11 mouse cellular contexts compared by ENCODE assay signal in the genomic region with DNA sequence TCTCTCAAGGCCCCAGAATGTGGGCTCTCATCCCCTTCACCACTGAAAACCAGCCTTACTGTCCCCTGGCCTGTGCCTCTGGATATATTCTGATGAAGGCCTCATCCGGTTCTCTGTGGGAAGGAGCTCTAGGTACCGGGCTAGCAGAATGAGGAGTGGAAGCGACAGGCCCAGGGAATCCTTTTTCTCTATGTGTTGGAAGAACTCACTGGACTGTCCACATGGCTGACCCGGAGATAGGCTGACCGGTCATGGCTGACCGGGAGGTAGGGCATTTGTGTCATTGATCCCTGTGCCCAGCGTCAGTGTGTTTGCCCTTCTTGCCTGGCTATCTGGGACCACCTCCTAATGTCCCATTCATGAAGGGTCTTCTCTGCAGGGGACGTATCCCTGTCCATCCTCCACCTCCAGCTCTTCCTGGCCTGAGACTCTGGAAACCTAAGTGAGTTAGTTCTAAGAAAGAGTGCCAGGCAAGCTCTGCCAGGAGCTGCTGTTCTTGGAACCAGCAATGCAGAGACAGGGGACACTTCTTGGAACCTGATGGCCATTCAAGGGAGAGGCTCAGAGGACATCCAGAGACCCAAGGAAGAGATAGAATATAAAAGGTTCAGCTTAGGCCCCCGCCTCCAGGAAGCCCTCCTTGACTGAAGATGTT. TPM values are rescaled to one million over a fixed set of nuclear protein-coding genes. Genes with fewer than 3 reads are reported as not detected.
DNase-seq lines count a peak whose midpoint lies in the region; ATAC-seq and TF ChIP-seq lines count a peak whose summit lies in the region.
"Had no signal": no experiment of that assay in that cellular context is flagged by ENCODE, and none has a peak within 500 bp of the region (broad histone marks: within the 10 kb centered on the region; RNA-seq: fewer than 3 reads in every experiment).

No protein-coding gene starts in this region.

- peak overlapping the region; percentile 34; the same call in 1 of the 2 replicates for H3K9ac ChIP-seq in lung, embryonic 16.5 days (ENCODE audit: low read length)
- H3K9ac ChIP-seq in hindbrain, embryonic 14.5 days: no peak overlapping the region
- H3K9ac ChIP-seq: neural tube, embryonic 12.5 days had no signal

- H3K4me1 ChIP-seq in heart, embryonic 10.5 days: peaks cover 55% of the 10 kb centered on the region
- H3K4me1 ChIP-seq in lung, embryonic 16.5 days (replicated peaks; ENCODE audit: control insufficient read depth, insufficient read depth, low read length): peaks cover 33% of the 10 kb centered on the region
- H3K4me1 ChIP-seq in lung, adult 2 months (ENCODE audit: control insufficient read depth, insufficient read depth, low read length): peaks cover 45% of the 10 kb centered on the region
- no peaks in the 10 kb centered on the region for H3K4me1 ChIP-seq in hindbrain, embryonic 14.5 days (replicated peaks; ENCODE audit: control insufficient read depth, insufficient read depth, low read length)
- H3K4me1 ChIP-seq: neural tube, embryonic 12.5 days had no signal

- H3K4me2 ChIP-seq in lung, embryonic 16.5 days (ENCODE audit: low read depth, low read length): no peak overlapping the region
- no peak overlapping the region for H3K4me2 ChIP-seq in hindbrain, embryonic 14.5 days (replicated peaks)
- H3K4me2 ChIP-seq: neural tube, embryonic 12.5 days had no signal

- no peak for DNase-seq in heart, embryonic 10.5 days (ENCODE audit: low spot score)
- no peak for DNase-seq in heart, postnatal 4 days
- no peak for DNase-seq in lung, adult 2 months
- peak; percentile 46 to 50 for DNase-seq in kidney, adult 8-10 months
- peak; percentile 86 for DNase-seq in skeletal muscle tissue, adult 2 months (ENCODE audit: low read depth, low spot score)
- DNase-seq in hindbrain, embryonic 14.5 days (ENCODE audit: low spot score): no peak
- DNase-seq in embryo, embryonic 9.5 days (ENCODE audit: extremely low spot score): no peak
- DNase-seq: cerebellum, adult 2 months; thymus, postnatal 25 days had no signal

- 88% methylated on average over 9 of the region's 9 CpGs for WGBS in heart, embryonic 10.5 days
- 80% methylated on average over 9 of the region's 9 CpGs for WGBS in lung, embryonic 16.5 days
- WGBS in lung, adult 2 months: 82% methylated on average over 9 of the region's 9 CpGs
- WGBS in hindbrain, embryonic 14.5 days: 94% methylated on average over 9 of the region's 9 CpGs

- H3K27me3 ChIP-seq in heart, embryonic 10.5 days (ENCODE audit: insufficient read depth, poor library complexity, severe bottlenecking): no peaks in the 10 kb centered on the region
- no peaks in the 10 kb centered on the region for H3K27me3 ChIP-seq in lung, embryonic 16.5 days (ENCODE audit: control insufficient read depth, insufficient read depth, low read depth, low read length)
- no peaks in the 10 kb centered on the region for H3K27me3 ChIP-seq in hindbrain, embryonic 14.5 days (ENCODE audit: control insufficient read depth, insufficient read depth, low read length)
- H3K27me3 ChIP-seq: neural tube, embryonic 12.5 days had no signal

- H3K4me3 ChIP-seq in heart, embryonic 10.5 days: no peak overlapping the region
- H3K4me3 ChIP-seq in lung, embryonic 16.5 days (ENCODE audit: low read length): no peak overlapping the region
- H3K4me3 ChIP-seq in lung, adult 2 months (replicated peaks; ENCODE audit: extremely low read depth, low read depth, low read length): no peak overlapping the region
- no peak overlapping the region for H3K4me3 ChIP-seq in hindbrain, embryonic 14.5 days (replicated peaks; ENCODE audit: low read length)
- H3K4me3 ChIP-seq: neural tube, embryonic 12.5 days had no signal

- no peak for ATAC-seq in lung, embryonic 16.5 days (ENCODE audit: low read depth)
- no peak for ATAC-seq in hindbrain, embryonic 14.5 days (ENCODE audit: low FRiP score)

- TF ChIP-seq CTCF in lung, adult 2 months (IDR thresholded peaks at IDR 0.05; ENCODE audit: insufficient read depth, low read length): no peak

- H3K27ac ChIP-seq in heart, embryonic 10.5 days: peak overlapping the region; percentile 63
- H3K27ac ChIP-seq in lung, embryonic 16.5 days (ENCODE audit: low read length): peak overlapping the region; percentile 82
- no peak overlapping the region for H3K27ac ChIP-seq in hindbrain, embryonic 14.5 days
- H3K27ac ChIP-seq: neural tube, embryonic 12.5 days had no signal

- H3K36me3 ChIP-seq in heart, embryonic 10.5 days: no peaks in the 10 kb centered on the region
- H3K36me3 ChIP-seq in lung, embryonic 16.5 days (ENCODE audit: control insufficient read depth, insufficient read depth, low read length): no peaks in the 10 kb centered on the region
- no peaks in the 10 kb centered on the region for H3K36me3 ChIP-seq in hindbrain, embryonic 14.5 days (replicated peaks; ENCODE audit: control insufficient read depth, insufficient read depth)
- H3K36me3 ChIP-seq: neural tube, embryonic 12.5 days had no signal

- TF ChIP-seq POLR2A in lung, adult 2 months (IDR thresholded peaks at IDR 0.05; ENCODE audit: borderline replicate concordance, extremely low read depth, low read depth, low read length): no peak

- no peaks in the 10 kb centered on the region for H3K9me3 ChIP-seq in heart, embryonic 10.5 days
- H3K9me3 ChIP-seq in lung, embryonic 16.5 days (ENCODE audit: control insufficient read depth, low read length): no peaks in the 10 kb centered on the region
- no peaks in the 10 kb centered on the region for H3K9me3 ChIP-seq in hindbrain, embryonic 14.5 days (ENCODE audit: control insufficient read depth, low read length)
- H3K9me3 ChIP-seq: neural tube, embryonic 12.5 days had no signal

RNA-seq across cellular contexts. Expression of gene Cish, which starts 12.6 kb away (rescaled TPM):
- 9.4 and 13.2 TPM in 2 replicates for polyA plus RNA-seq in heart, embryonic 10.5 days (2016; fragmentation: Nextera tagmentation; extraction: Ambion mirVana)
- 100 to 1,000 TPM; 146 to 176 TPM for total RNA-seq in heart, postnatal 4 days (2021)
- polyA plus RNA-seq in lung, embryonic 16.5 days (2015; fragmentation: Nextera tagmentation; extraction: Ambion mirVana): 19.3 and 20.5 TPM in 2 replicates
- polyA plus RNA-seq in lung, adult 2 months (2012; rRNA removed): 61.1 and 72.2 TPM in 2 replicates
- polyA plus RNA-seq in hindbrain, embryonic 14.5 days (2014; fragmentation: Nextera tagmentation; extraction: Ambion mirVana): 6.0 and 6.7 TPM in 2 replicates

RNA-seq across cellular contexts. Expression of gene Mapkapk3, which starts 18.8 kb away (rescaled TPM):
- polyA plus RNA-seq in heart, embryonic 10.5 days (2016; fragmentation: Nextera tagmentation; extraction: Ambion mirVana): 7.1 and 10.1 TPM in 2 replicates
- 10 to 100 TPM; 18.3 to 18.9 TPM for total RNA-seq in heart, postnatal 4 days (2021)
- 17.8 and 20.6 TPM in 2 replicates for polyA plus RNA-seq in lung, embryonic 16.5 days (2015; fragmentation: Nextera tagmentation; extraction: Ambion mirVana)
- 29.3 and 41.1 TPM in 2 replicates for polyA plus RNA-seq in lung, adult 2 months (2012; rRNA removed)
- 1.9 and 2.3 TPM in 2 replicates for polyA plus RNA-seq in hindbrain, embryonic 14.5 days (2014; fragmentation: Nextera tagmentation; extraction: Ambion mirVana)

RNA-seq across cellular contexts. Expression of gene Hemk1, which starts 29.7 kb away (rescaled TPM):
- polyA plus RNA-seq in heart, embryonic 10.5 days (2016; fragmentation: Nextera tagmentation; extraction: Ambion mirVana): 13.4 and 14.6 TPM in 2 replicates
- total RNA-seq in heart, postnatal 4 days (2021): 10 to 100 TPM; 13.0 to 15.0 TPM
- polyA plus RNA-seq in lung, embryonic 16.5 days (2015; fragmentation: Nextera tagmentation; extraction: Ambion mirVana): 11.5 and 12.4 TPM in 2 replicates
- polyA plus RNA-seq in lung, adult 2 months (2012; rRNA removed): 16.9 and 21.0 TPM in 2 replicates
- polyA plus RNA-seq in hindbrain, embryonic 14.5 days (2014; fragmentation: Nextera tagmentation; extraction: Ambion mirVana): 16.7 and 19.1 TPM in 2 replicates

RNA-seq across cellular contexts. Expression of gene 6430571L13Rik, which starts 31.9 kb away (rescaled TPM):
- polyA plus RNA-seq in heart, embryonic 10.5 days (2016; fragmentation: Nextera tagmentation; extraction: Ambion mirVana): 0.74 and 1.2 TPM in 2 replicates
- total RNA-seq in heart, postnatal 4 days (2021): 1 to 10 TPM; 4.6 to 5.8 TPM
- 0.83 and 0.85 TPM in 2 replicates for polyA plus RNA-seq in lung, embryonic 16.5 days (2015; fragmentation: Nextera tagmentation; extraction: Ambion mirVana)
- polyA plus RNA-seq in lung, adult 2 months (2012; rRNA removed): 0.34 and 1.1 TPM in 2 replicates
- polyA plus RNA-seq in hindbrain, embryonic 14.5 days (2014; fragmentation: Nextera tagmentation; extraction: Ambion mirVana): 5.4 and 5.6 TPM in 2 replicates

Comparison
In these comparisons a context has a peak if more than half of its experiments do, and no peak if none do; other contexts are left out.
1. DNase-seq: peak in kidney, adult 8-10 months (2 of 2) and skeletal muscle tissue, adult 2 months (single experiment); none in heart, embryonic 10.5 days (single experiment), heart, postnatal 4 days (single experiment), lung, adult 2 months (single experiment), hindbrain, embryonic 14.5 days (single experiment) and embryo, embryonic 9.5 days (single experiment).